In the genomic region with DNA sequence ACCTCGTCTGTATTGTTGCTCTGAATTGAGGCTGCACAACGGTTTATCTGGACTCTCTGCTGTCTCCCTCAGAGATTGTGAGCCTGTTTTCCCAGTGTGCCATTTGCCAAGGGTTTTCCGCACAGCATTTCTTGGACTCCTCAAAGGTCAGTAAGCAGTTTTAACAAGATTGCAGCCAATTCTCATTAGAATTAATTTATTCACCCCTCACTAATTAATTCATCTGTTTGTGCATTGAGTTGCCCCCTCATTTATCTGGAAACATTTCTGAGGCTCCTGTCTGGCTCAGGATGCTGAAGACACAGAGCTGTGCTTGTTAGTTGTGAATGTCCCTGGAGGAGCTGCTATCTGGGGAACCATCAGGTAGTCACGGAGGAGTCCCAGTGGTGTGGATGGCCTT, we compare ENCODE assay signal across 27 mouse cellular contexts.
"Had no signal": no experiment of that assay in that cellular context is flagged by ENCODE, and none has a peak within 500 bp of the region (broad histone marks: within the 10 kb centered on the region; RNA-seq: fewer than 3 reads in every experiment).

No protein-coding gene starts in this region.

- H3K9ac ChIP-seq: heart, embryonic 12.5 days; hindbrain, embryonic 12.5 days; hindbrain, embryonic 14.5 days; intestine, embryonic 15.5 days; limb, embryonic 12.5 days; liver, embryonic 13.5 days; liver, embryonic 15.5 days had no signal

- H3K9me3 ChIP-seq: heart, embryonic 10.5 days; heart, embryonic 12.5 days; hindbrain, embryonic 10.5 days; hindbrain, embryonic 12.5 days; intestine, embryonic 15.5 days; limb, embryonic 10.5 days; limb, embryonic 12.5 days; liver, embryonic 13.5 days; liver, embryonic 15.5 days had no signal

- H3K4me2 ChIP-seq: heart, embryonic 12.5 days; hindbrain, embryonic 12.5 days; hindbrain, embryonic 14.5 days; intestine, embryonic 15.5 days; limb, embryonic 12.5 days; liver, embryonic 11.5 days; liver, embryonic 13.5 days; liver, embryonic 15.5 days had no signal

- DNase-seq: gastrocnemius, adult 2 months; gastrocnemius, postnatal 10 days; gastrocnemius, postnatal 25 days; heart, adult 18-20 months; heart, postnatal 10 days; heart, postnatal 4 days; kidney, adult 18-20 months; kidney, adult 8-10 months; kidney, postnatal 10 days; kidney, postnatal 25 days; kidney, postnatal 4 days; liver; liver, embryonic 13.5 days had no signal

- H3K4me3 ChIP-seq: gastrocnemius, adult 2 months; heart, embryonic 10.5 days; heart, embryonic 12.5 days; hindbrain, embryonic 10.5 days; hindbrain, embryonic 12.5 days; intestine, embryonic 15.5 days; left cerebral cortex, adult 2 months; limb, embryonic 10.5 days; limb, embryonic 12.5 days; liver, embryonic 13.5 days; liver, embryonic 15.5 days had no signal

- H3K36me3 ChIP-seq: heart, embryonic 10.5 days; hindbrain, embryonic 10.5 days; hindbrain, embryonic 12.5 days; intestine, embryonic 15.5 days; limb, embryonic 10.5 days; limb, embryonic 12.5 days; liver, embryonic 13.5 days; liver, embryonic 15.5 days had no signal

- H3K4me1 ChIP-seq: intestine, embryonic 15.5 days; liver, embryonic 13.5 days; liver, embryonic 15.5 days had no signal

- H3K27me3 ChIP-seq: heart, embryonic 12.5 days; hindbrain, embryonic 12.5 days; intestine, embryonic 15.5 days; limb, embryonic 12.5 days; liver, embryonic 13.5 days; liver, embryonic 15.5 days had no signal

- ATAC-seq: hindbrain, embryonic 16.5 days; inflammation-experienced regulatory T-cells, adult 6 months; intestine, embryonic 15.5 days; intestine, postnatal 0 days had no signal

- H3K27ac ChIP-seq: gastrocnemius, adult 2 months; heart, embryonic 10.5 days; hindbrain, embryonic 10.5 days; hindbrain, embryonic 12.5 days; hindbrain, embryonic 14.5 days; intestine, embryonic 15.5 days; left cerebral cortex, adult 2 months; limb, embryonic 12.5 days; liver, embryonic 13.5 days; liver, embryonic 15.5 days had no signal
